Mouse (Mus musculus) G1E (cell line): ENCODE measurements around the gene Cldn16.

Source experiments
- CTCF ChIP-seq: IDR thresholded peaks from 2 replicates; pipeline ENCODE4 v1.5.1; 2012; ENCODE audit warnings: low read depth, low read length, inconsistent platforms, mixed read lengths
- GATA1 ChIP-seq: IDR thresholded peaks from 2 replicates; pipeline ENCODE4 v1.6.1; 2012; ENCODE audit warnings: borderline replicate concordance, low read length, inconsistent platforms, mixed read lengths
- GATA2 ChIP-seq: IDR thresholded peaks from 2 replicates; pipeline ENCODE4 v1.6.1; 2012; ENCODE audit warnings: low read depth, low read length, inconsistent platforms, borderline replicate concordance
- TAL1 ChIP-seq: conservative IDR thresholded peaks from 2 replicates; pipeline ENCODE4 v1.6.1; 2012; ENCODE audit warnings: low read depth, low read length, inconsistent platforms, mixed read lengths

- TF ChIP-seq CTCF = no peak
- no peak for TF ChIP-seq TAL1
- no peak for TF ChIP-seq GATA1
- no peak for TF ChIP-seq GATA2
Measured at GRCm38 (mm10) chr16:26471254-26471653, 8.3 kb downstream of the Cldn16 start.
